Mouse (Mus musculus): ENCODE data around the gene Acox2.

- TF ChIP-seq CTCF (IDR thresholded peaks at IDR 0.05; ENCODE audit: control insufficient read depth, insufficient read depth, low read length) (no peak), POLR2A (IDR thresholded peaks at IDR 0.05; ENCODE audit: borderline replicate concordance, control insufficient read depth, low read depth, low read length) (no peak)
Measured at GRCm38 (mm10) chr14:8262242-8262641, 3.1 kb upstream of the Acox2 start.
